Mouse (Mus musculus): ENCODE data around the gene Apoc2.

Gene Apoc2

DNA sequence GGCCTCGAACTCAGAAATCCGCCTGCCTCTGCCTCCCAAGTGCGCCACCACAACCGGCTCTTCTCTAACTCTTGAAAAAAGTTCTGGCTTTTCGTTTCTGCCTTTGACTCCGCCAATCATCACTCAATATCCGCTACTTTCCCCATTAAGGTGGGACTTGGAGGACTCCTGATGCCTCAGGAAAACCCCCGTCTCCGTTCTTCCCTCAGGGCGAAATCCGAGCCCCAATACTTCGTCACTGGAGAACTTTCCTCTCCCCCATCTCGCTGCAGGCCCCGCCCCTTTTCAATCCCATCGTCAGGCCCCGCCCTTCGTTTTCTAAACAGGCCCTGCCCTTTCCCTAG, 49.6 kb downstream of the Apoc2 start:
- DNase-seq, result no peak

DNA sequence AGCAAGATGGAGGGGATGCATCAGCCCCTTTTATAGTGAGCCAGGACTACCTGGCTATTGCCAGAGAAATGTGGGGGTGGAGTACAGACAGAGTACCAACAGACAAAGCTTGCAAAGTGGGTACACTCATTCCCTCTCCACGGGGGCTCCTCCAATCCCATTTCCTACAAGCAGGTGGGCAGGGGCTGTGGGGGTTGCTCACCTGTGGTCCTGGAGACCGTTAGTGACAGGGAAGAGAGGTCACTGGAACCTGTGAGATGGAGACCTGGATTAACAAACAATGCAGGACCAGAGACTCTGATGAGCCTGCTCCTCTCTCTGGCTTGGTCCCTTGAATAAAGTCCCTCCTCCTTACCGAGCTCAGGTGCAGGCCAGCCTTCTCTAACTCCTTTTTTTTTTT, 50.0 kb downstream of the Apoc2 start:
- no peak for DNase-seq

DNA sequence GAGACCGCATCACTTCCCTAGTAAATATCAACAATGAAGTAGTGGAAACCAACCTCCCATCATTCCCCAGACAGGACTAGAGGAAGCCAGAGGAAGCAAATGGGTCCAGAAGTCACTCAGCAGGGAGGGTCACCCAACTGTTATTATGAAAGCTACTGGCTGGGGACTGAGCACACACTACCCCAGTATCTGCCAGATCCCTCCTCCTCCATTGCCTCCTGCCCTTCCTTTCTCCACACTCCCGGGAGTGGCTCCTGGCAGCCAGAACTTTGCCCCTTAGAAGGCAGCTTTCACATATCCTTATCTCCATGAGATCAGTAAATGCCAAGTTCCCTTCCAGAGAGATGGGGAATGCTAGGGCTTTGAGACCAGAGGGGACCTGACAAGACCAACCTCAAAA, 54.3 kb downstream of the Apoc2 start:
- DNase-seq, result no peak

- no peak for DNase-seq
Observed at GRCm38 (mm10) chr7:19622241-19622640, 55.5 kb downstream of the Apoc2 start.

Data from thymus, postnatal 4 days (tissue).